Mouse (Mus musculus) left cerebral cortex, adult 9 months (tissue): Measurements from ENCODE around the gene Ceacam2.
"Not testable (repeated sequence)": the region's sequence is repeated elsewhere in the genome, so short reads cannot be mapped to it uniquely, and the experiment has no call there.

Source experiments
- DNase-seq, 2 experiments: peaks; one replicate each; pipeline ENCODE4 v3.0.0; 2022; ENCODE audit warnings: low spot score in 2 of 2

Gene Ceacam2

GRCm38 (mm10) chr7:25539376-25539907 lies at the start of gene Ceacam2:
Ceacam2 (minus strand) TSS chr7:25539857.
- DNase-seq, result not testable (repeated sequence)

- DNase-seq, result no peak
These were observed 45.9 kb upstream of the Ceacam2 start for GRCm38 (mm10) chr7:25585351-25586204.

DNA sequence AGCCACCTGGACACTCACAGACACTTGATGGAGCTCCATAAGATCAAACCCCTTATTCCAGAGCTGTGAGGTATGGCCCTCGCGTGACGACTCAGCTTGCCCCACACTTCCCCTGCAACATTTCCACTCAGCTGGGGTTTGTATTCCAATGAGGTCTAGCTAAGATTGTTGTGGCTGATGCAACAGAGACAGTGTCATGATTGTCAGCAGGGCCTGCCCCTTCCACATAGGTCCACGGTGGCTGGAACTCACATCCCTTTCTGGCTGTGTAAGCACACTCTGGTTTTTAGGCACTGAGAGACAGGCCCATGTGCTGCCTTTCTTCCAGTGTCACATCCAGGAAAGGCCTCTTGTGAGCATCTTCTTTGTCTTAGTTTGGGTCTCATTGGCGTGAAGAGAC lies 45.0 kb upstream of the Ceacam2 start:
- no peak for DNase-seq

- no peak for DNase-seq
These were observed 42.7 kb upstream of the Ceacam2 start for GRCm38 (mm10) chr7:25582301-25582810.

- DNase-seq, result no peak
These were observed 39.8 kb upstream of the Ceacam2 start for GRCm38 (mm10) chr7:25579441-25579840.

DNA sequence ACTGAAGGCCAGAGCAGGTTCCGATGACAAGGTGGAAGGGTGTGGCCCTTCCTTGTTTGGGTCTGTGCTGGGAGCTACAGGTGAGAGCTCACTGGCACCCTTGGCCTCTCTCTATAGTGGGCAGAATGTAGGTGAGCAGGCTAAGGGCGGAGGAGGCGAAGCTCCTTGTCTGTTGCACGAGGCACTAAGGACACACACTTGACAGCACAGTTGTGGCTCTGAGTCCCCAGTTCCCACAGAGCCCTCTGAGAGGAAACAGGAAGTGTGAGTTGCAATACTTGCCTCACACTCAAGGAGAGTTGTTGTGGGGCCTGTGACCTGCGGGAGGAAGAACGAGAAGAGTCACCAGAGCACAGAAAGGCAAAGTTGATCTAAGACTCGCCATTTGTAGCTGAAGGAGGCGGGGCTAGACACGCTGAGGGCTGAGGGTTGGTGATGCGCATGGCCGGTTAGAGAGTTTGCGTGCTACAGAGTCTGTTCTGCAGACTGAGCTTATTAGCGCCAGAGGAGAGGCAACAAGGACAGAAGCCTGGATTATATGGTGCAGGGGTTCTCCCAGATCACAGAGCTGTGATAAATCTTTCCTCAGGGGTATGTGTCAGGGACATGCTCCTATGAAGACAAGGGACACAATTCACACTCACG lies 37.3 kb upstream of the Ceacam2 start:
- DNase-seq, result not testable (repeated sequence)

- DNase-seq, result not testable (repeated sequence)
These were observed 36.7 kb upstream of the Ceacam2 start for GRCm38 (mm10) chr7:25576308-25576707.

- no peak for DNase-seq
These were observed 36.2 kb upstream of the Ceacam2 start for GRCm38 (mm10) chr7:25575870-25576269.

DNA sequence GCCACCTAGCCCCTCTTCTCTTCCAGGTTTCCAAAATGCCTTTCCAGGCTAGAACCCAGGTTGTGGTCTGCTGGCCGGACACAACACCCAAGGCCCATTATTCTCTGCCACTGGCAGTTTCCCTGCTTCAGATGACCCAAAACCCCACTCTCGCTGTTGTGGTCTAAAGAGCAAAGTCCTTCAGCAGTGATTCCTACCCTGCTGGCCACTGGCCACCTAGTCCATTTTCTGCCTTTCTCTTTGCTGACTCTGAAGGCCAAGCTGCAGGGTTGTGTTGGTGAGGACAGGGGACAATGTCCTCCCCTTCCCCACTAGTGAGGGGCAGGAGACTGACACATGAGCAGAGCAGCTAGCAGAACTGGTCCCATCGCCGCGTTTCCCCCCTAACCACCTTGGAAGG lies 35.4 kb upstream of the Ceacam2 start:
- DNase-seq, result no peak

DNA sequence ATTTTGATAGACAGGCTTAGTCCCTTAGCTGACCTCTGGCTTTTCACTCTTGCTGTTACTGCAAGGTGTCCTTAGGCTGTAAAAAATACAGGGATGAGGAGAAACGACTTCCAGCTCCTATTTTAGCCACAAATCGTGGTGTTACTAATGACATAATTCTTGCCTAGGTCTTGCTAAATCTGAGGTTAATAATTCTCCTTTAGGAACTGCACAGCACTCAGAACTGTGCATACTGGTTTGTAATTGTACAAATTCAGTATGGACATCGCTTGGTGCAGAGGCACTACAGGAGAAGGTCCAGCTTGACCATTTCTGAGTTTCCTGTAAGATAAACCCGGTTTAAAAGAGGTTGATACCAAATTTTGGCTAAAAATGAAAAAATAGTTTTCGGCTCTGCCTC lies 34.1 kb upstream of the Ceacam2 start:
- DNase-seq, result not testable (repeated sequence)

DNA sequence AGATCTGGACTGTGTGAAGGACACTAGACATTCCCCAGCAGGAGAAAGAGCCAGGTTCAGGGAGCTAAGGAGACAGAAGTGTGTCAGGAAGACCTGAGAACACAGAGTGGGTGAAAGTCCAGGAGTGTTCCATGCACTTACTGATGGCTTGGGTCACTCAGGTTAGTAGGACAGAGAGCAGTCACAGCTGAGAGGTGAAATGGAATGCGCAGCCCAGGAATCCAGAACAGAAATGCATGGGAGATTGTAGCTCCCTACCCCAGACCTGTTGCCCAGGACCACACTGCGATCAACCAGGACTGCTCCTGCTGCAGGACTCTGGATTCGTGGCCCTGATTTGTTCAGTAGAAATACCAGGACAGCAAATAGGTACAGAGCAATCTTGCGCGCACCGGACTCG lies 29.1 kb upstream of the Ceacam2 start:
- DNase-seq, result no peak

DNA sequence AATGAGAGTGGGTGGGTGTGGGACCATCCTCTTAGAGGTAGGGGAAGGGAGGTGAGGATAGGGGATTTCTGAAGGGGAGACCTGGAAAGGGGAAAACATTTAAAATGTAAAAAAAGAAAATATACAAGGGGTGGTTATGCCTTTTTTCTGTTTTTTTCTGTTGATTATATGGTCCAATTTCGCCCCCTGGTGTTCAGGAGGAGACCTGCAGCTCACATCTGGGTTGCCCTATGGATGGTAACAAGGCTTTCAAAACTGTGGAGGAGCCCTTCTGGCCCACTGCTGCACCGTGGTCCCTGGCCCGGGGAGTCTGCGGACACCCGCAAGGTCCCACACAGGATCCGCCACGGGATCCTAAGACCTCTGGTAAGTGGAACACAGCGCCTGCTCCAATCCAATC lies 1.8 kb upstream of the Ceacam2 start:
- peak in 1 of 2 experiments; percentile 19 for DNase-seq

GRCm38 (mm10) chr7:25539954-25540353 lies 297 bp upstream of the Ceacam2 start:
- DNase-seq, result not testable (repeated sequence)

DNA sequence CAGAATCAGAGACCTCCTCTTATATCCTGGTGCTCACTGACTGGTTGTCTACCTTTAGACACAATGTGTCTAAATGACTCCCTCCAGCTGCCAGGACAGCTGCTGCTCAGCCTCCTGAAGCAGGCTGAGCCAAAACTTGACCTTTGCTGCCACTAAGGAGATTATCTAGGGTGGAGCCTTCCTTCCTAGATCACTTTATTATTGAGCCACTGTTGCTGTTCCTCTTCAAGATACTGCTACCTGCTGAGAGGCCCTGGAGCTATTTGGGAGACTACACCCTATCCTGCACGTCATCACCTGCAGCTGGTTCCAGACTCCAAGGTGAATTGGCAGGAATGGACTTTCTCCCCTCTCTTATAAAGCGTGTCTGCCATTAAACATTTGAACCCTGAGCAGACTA lies 8.8 kb downstream of the Ceacam2 start:
- DNase-seq, result no peak

DNA sequence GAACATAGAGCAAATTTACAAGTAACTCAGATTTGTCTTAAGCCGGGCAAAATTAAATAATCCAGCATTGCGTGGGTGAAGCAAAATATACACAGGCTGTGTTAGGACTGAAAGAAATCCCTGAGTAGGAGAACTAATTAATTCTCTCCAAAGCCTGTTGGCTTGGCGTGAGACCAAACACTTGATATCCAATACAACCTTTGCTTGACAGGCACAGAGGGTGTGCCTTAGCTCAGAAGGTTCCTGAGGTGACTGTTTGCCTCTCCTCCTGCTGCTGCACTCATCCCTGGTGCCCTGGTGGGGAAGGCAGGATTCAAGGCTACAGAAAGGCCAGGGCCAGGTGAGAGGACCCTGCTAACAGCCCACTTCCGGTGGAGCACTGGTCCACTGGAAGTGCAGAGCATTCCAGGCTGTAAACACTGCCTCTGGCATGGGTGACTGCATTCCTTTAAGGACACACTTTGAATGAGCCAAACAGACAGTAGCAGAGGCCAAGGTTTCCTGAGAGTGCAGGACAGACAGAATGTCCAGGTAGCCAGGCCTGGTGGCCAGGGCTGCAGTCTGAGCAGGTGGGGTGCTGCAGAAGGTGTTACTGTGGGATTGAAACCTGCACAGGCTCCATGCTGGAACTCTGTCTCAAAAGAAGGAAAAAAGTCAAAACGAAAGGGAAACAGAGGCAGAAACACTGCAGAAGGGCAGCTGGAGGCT lies 23.4 kb downstream of the Ceacam2 start:
- DNase-seq, result not testable (repeated sequence)

GRCm38 (mm10) chr7:25515667-25516066 lies 24.0 kb downstream of the Ceacam2 start:
- DNase-seq, result not testable (repeated sequence)

- DNase-seq, result no peak
These were observed 29.7 kb downstream of the Ceacam2 start for GRCm38 (mm10) chr7:25509925-25510324.

DNA sequence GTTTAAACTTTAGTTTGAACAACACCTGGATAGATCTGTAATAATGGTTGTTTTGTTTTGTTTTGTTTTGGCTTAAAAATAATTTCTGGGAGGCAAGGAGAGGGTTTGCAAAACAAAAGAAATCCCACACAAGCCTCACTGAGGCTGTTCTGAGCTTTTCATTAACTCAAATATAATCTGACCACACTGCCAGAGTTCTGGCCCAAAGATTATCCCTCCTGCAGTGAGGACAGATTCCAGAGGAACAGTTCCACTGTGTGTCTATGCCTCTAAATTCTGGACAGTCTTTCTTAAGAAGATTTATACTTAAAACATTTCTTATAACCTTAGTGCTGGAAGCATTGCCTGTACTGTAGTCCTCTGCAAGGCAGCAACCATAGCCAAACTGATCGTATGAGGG lies 45.0 kb downstream of the Ceacam2 start:
- no peak for DNase-seq

DNA sequence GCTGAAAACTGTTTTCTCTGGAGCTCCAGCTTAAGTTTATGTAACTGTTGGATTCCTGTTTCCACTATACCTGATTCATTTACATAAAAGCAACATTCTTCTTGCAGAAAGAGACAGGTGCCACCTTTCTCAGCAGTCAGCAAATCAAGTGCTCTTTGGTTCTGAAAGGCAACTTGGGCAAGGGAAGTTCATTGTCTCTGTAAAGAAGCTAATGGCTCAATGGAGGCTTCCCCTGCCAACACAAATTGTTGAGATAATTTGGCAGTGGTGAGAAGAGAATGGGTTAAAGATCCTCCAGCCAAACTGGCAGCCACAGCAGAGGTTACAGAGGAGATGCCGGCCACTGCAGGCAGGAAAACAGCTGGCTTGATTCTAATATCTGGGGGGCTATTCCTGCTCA lies 49.0 kb downstream of the Ceacam2 start:
- DNase-seq, result not testable (repeated sequence)

DNA sequence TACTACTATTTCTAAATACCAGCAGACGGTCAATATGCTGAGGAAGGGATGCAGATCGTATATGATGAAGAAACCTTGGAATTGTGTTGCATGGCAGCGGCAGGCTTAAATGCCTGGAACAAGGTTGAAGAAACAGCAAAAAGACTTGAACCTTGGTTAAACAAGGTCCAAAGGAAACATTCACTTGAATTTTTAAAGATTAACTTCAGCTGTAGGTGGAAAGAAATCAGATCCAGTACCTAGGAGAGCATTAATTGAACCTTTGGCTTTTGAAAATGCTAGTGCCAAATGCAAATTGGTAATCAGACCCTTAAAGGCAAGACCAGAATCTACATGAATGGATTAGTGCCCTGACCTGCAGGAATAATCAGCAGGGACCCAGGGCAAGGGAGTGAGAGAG lies 50.3 kb downstream of the Ceacam2 start:
- DNase-seq, result not testable (repeated sequence)

- peak in 1 of 2 experiments; percentile 36 for DNase-seq
These were observed 53.5 kb downstream of the Ceacam2 start for GRCm38 (mm10) chr7:25486186-25486585.

DNA sequence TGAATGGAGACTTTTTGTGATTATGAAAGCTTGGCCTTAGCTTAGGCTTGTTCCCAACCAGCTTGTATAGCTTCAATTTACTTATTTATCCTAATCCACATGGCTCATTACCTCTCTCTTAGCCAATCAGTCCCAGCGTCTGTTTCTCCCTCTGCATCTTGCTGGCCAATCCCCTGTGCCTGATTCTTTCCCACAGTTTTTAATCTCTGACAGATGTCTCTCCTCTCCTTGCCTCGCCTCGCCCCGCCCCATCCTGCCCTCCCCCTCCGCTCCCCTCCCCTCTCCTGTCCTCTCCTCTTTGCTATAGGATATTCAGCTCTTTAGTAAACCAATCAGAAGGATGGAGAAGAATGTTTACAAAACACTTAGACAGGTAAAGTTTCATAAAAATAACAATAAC lies 54.6 kb downstream of the Ceacam2 start:
- DNase-seq, result no peak
